ENCODE assay signal across 10 mouse cellular contexts in the genomic region with DNA sequence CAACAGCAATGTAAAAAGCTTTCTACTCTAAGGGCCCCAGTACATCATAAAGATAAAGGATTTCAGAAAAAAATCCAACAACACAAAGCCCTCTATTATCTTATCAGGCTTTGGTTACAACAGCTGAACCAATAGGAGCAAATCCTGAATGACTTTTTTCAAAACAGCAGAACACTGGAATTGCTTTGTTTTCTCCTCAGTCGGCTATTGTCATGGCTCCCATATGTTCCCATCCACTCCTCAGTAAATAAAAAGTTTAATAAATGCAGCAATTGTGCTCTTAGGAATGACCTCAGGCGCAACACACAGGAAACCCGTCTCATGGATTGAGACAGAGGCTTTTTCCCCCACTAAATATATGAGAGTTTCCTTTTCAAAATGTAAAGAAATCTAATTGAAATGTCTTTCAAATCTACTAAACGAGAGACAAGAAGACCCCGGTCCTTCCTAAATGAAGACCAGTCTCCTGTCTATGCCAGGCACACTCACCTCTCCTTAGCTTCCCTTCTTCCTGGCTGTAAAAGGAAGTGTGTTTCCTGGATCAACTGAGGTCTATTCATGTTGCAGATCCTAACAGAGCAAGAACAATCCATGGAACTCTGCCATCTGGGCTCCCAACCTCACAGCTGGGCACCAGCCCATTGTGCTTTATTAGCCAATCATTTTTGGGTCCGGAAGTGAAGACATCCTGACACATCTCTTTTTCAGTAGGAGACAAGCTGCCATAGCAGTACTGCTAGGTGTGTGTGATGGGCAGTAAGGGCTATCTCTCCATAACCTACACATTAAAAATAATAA.
A peak's percentile ranks its signal among the peaks of the same experiment; 100 is the strongest.
DNase-seq lines count a peak whose midpoint lies in the region; ATAC-seq and TF ChIP-seq lines count a peak whose summit lies in the region.
"Had no signal": no experiment of that assay in that cellular context is flagged by ENCODE, and none has a peak within 500 bp of the region (broad histone marks: within the 10 kb centered on the region; RNA-seq: fewer than 3 reads in every experiment).

No protein-coding gene starts in this region.

- H3K36me3 ChIP-seq in lung, embryonic 14.5 days (ENCODE audit: insufficient read depth): no peaks in the 10 kb centered on the region
- no peaks in the 10 kb centered on the region for H3K36me3 ChIP-seq in heart, postnatal 0 days (replicated peaks; ENCODE audit: control insufficient read depth, insufficient read depth, low read length)
- no peaks in the 10 kb centered on the region for H3K36me3 ChIP-seq in midbrain, postnatal 0 days (ENCODE audit: insufficient read depth, low read length)

- peak; percentile 13 for DNase-seq in gastrocnemius, postnatal 25 days
- no peak for DNase-seq in gastrocnemius, adult 2 months
- peak; percentile 65 for DNase-seq in lung, embryonic 14.5 days
- DNase-seq in lung, adult 18-20 months: no peak
- DNase-seq in heart, postnatal 0 days (ENCODE audit: low spot score): peak; percentile 20
- peak; percentile 14 for DNase-seq in midbrain, postnatal 0 days (ENCODE audit: low spot score)
- DNase-seq in urinary bladder, postnatal 25 days (ENCODE audit: low spot score): no peak
- DNase-seq in thymus, postnatal 0 days (ENCODE audit: low spot score): no peak
- DNase-seq: spleen, adult 18-20 months had no signal

- intact Hi-C loops in gastrocnemius, adult 2 months (cut with DNase I): no loop called here

- no peak for TF ChIP-seq CTCF in gastrocnemius, adult 2 months (IDR thresholded peaks at IDR 0.05)
- TF ChIP-seq CTCF in lung, embryonic 14.5 days (IDR thresholded peaks at IDR 0.05; ENCODE audit: low read depth): no peak
- no peak for TF ChIP-seq CTCF in heart, postnatal 0 days (IDR thresholded peaks at IDR 0.05; ENCODE audit: low read depth)
- no peak for TF ChIP-seq CTCF in midbrain, postnatal 0 days (IDR thresholded peaks at IDR 0.05)

- H3K4me3 ChIP-seq in gastrocnemius, adult 2 months: no peak overlapping the region
- no peak overlapping the region for H3K4me3 ChIP-seq in lung, embryonic 14.5 days (ENCODE audit: low read depth, low read length)
- H3K4me3 ChIP-seq in heart, postnatal 0 days (ENCODE audit: low read depth, low read length): no peak overlapping the region
- no peak overlapping the region for H3K4me3 ChIP-seq in midbrain, postnatal 0 days (ENCODE audit: low read depth, low read length)
- H3K4me3 ChIP-seq: erythroblast, embryonic 14.5 days had no signal

- TF ChIP-seq EP300 in heart, postnatal 0 days (IDR thresholded peaks at IDR 0.05; ENCODE audit: low read depth): no peak

- no peak overlapping the region for H3K4me2 ChIP-seq in lung, embryonic 14.5 days
- no peak overlapping the region for H3K4me2 ChIP-seq in heart, postnatal 0 days (ENCODE audit: low read depth, low read length)
- no peak overlapping the region for H3K4me2 ChIP-seq in midbrain, postnatal 0 days (ENCODE audit: low read depth, low read length, poor library complexity, severe bottlenecking)

- 60% methylated on average over 6 of the region's 6 CpGs for WGBS in lung, embryonic 14.5 days
- 57% methylated on average over 6 of the region's 6 CpGs for WGBS in heart, postnatal 0 days
- WGBS in midbrain, postnatal 0 days: 49% methylated on average over 6 of the region's 6 CpGs

- no peaks in the 10 kb centered on the region for H3K9me3 ChIP-seq in lung, embryonic 14.5 days (ENCODE audit: low read depth, low read length)
- H3K9me3 ChIP-seq in heart, postnatal 0 days (replicated peaks; ENCODE audit: control insufficient read depth, low read length): no peaks in the 10 kb centered on the region
- no peaks in the 10 kb centered on the region for H3K9me3 ChIP-seq in midbrain, postnatal 0 days (ENCODE audit: low read length)

- no peak overlapping the region for H3K27ac ChIP-seq in gastrocnemius, adult 2 months
- H3K27ac ChIP-seq in lung, embryonic 14.5 days (ENCODE audit: low read depth): no peak overlapping the region
- peak overlapping the region; percentile 4 for H3K27ac ChIP-seq in heart, postnatal 0 days (ENCODE audit: low read depth)
- H3K27ac ChIP-seq in midbrain, postnatal 0 days (ENCODE audit: low read depth, low read length): no peak overlapping the region

- H3K4me1 ChIP-seq in lung, embryonic 14.5 days (ENCODE audit: insufficient read depth): peaks cover 4% of the 10 kb centered on the region
- peaks cover 21% of the 10 kb centered on the region; the same call in 1 of the 2 replicates for H3K4me1 ChIP-seq in heart, postnatal 0 days (ENCODE audit: control insufficient read depth, insufficient read depth)
- peaks cover 6% of the 10 kb centered on the region; the same call in 1 of the 2 replicates for H3K4me1 ChIP-seq in midbrain, postnatal 0 days (ENCODE audit: insufficient read depth, low read length)

- no peak overlapping the region for H3K9ac ChIP-seq in lung, embryonic 14.5 days
- H3K9ac ChIP-seq in heart, postnatal 0 days (replicated peaks; ENCODE audit: low read depth, low read length): no peak overlapping the region
- H3K9ac ChIP-seq in midbrain, postnatal 0 days (replicated peaks; ENCODE audit: low read length, poor library complexity, severe bottlenecking): no peak overlapping the region

- no peaks in the 10 kb centered on the region for H3K27me3 ChIP-seq in lung, embryonic 14.5 days (ENCODE audit: insufficient read depth, low read length)
- H3K27me3 ChIP-seq in heart, postnatal 0 days (ENCODE audit: control insufficient read depth, insufficient read depth, low read length): no peaks in the 10 kb centered on the region
- no peaks in the 10 kb centered on the region; the same call in 1 of the 2 replicates for H3K27me3 ChIP-seq in midbrain, postnatal 0 days (ENCODE audit: insufficient read depth, low read length)

- peak; percentile 57; the same call in 1 of the 2 replicates for ATAC-seq in lung, embryonic 14.5 days (ENCODE audit: insufficient read depth)
- ATAC-seq in heart, postnatal 0 days (ENCODE audit: insufficient read depth, low read depth): no peak; the same call in 1 of the 2 replicates
- ATAC-seq in midbrain, postnatal 0 days (ENCODE audit: low FRiP score): no peak

Comparison
In these comparisons a context has a peak if more than half of its experiments do, and no peak if none do; other contexts are left out.
1. DNase-seq: peak in gastrocnemius, postnatal 25 days (single experiment), lung, embryonic 14.5 days (single experiment), heart, postnatal 0 days (single experiment) and midbrain, postnatal 0 days (single experiment); none in gastrocnemius, adult 2 months (single experiment), lung, adult 18-20 months (0 of 2), urinary bladder, postnatal 25 days (single experiment) and thymus, postnatal 0 days (single experiment).